Mouse (Mus musculus) hindbrain, embryonic 12.5 days (tissue): ENCODE data around the gene Tecpr1. TPM values are rescaled to one million over a fixed set of nuclear protein-coding genes. Genes with fewer than 3 reads are reported as not detected.
A peak's percentile ranks its signal among the peaks of the same experiment; 100 is the strongest.

Experiments used
- ATAC-seq: fragments of 200-750 bp; cut with Nextera tagmentation; 2 replicates; pipeline ENCODE4 v1.8.0; 2017; ENCODE audit warnings: moderate TSS enrichment; ENCODE audit not compliant: low FRiP score
- H3K27ac ChIP-seq: fragments of 300-500 bp; sonication (generic); 2 replicates; pipeline ENCODE4 v1.5.1; 2016; ENCODE audit warnings: mild to moderate bottlenecking
- H3K27me3 ChIP-seq: fragments of 300-500 bp; sonication (generic); 2 replicates; pipeline ENCODE4 v1.6.1; 2016; ENCODE audit warnings: mild to moderate bottlenecking
- H3K36me3 ChIP-seq: fragments of 300-500 bp; sonication (generic); 2 replicates; pipeline ENCODE4 v1.6.1; 2016; ENCODE audit warnings: mild to moderate bottlenecking
- H3K4me1 ChIP-seq: fragments of 300-500 bp; sonication (generic); 2 replicates; pipeline ENCODE4 v1.6.1; 2016
- H3K4me2 ChIP-seq: fragments of 300-500 bp; sonication (generic); replicated peaks from 2 replicates; pipeline ENCODE4 v1.6.1; 2016; ENCODE audit warnings: mild to moderate bottlenecking
- H3K4me3 ChIP-seq: fragments of 300-500 bp; sonication (generic); 2 replicates; pipeline ENCODE4 v1.5.1; 2016; ENCODE audit warnings: mild to moderate bottlenecking
- H3K9ac ChIP-seq: fragments of 300-500 bp; sonication (generic); 2 replicates; pipeline ENCODE4 v1.6.1; 2016; ENCODE audit warnings: mild to moderate bottlenecking, moderate library complexity
- H3K9me3 ChIP-seq: fragments of 300-500 bp; sonication (generic); replicated peaks from 2 replicates; pipeline ENCODE4 v1.6.1; 2016; ENCODE audit warnings: mild to moderate bottlenecking
- WGBS: fragments of 180-500 bp; shearing (Covaris S2); methylation state at CpG from one replicate; pipeline ENCODE4 v1.1.7; 2016; 5-methylcytosine and 5-hydroxymethylcytosine counted together
- polyA plus RNA-seq: library from polyadenylated mRNA; unstranded; fragments of >200 nt; fragmentation: Nextera tagmentation; extraction: Ambion mirVana; gene quantifications from 2 replicates; pipeline ENCODE4 v1.2.1, GENCODE M21; 2016

Gene Tecpr1
- polyA plus RNA-seq, result 35.9 and 36.6 TPM in 2 replicates

GRCm38 (mm10) chr5:144223503-144223862 is at the start of gene Tecpr1:
TSS of gene Tecpr1 (minus strand) at chr5:144223615.
- peak; percentile 96 for ATAC-seq
- peak within 1 kb of the TSS; percentile 81 for H3K4me2 ChIP-seq
- peak within 1 kb of the TSS; percentile 77 for H3K4me3 ChIP-seq
- H3K36me3 ChIP-seq, result 0 out of 2 replicates have a peak, but pooled peaks cover under 1% of the 10 kb centered on the region
- no peaks in the 10 kb centered on the region for H3K9me3 ChIP-seq
- H3K27ac ChIP-seq, result peak within 1 kb of the TSS; percentile 73
- H3K9ac ChIP-seq, result peak within 1 kb of the TSS; percentile 83
- H3K27me3 ChIP-seq, result no peaks in the 10 kb centered on the region
- WGBS, result under 1% methylated on average over 37 of the region's 37 CpGs
- peaks cover 20% of the 10 kb centered on the region for H3K4me1 ChIP-seq

DNA sequence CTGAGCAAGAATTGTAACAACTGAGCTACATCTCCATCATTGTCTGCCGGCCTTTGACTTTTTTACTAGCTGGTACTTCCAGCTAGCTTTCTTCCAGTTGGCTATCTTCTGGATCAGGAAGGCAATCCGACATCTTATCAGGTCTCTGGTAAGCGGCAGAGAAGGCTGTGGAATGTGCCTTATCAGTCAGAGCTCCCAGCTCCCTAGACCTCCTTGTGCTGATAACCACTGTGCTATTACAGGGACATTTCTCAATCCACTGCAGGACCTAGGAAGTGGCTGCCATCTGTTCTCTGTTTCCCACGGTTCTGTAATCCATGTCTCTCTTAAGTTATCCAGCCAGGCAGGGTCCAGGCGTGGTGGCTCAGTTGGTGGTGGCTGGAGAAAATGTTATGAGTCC is 48.4 kb upstream of the Tecpr1 start:
- no peak overlapping the region for H3K27ac ChIP-seq
- no peak overlapping the region for H3K4me3 ChIP-seq
- no peaks in the 10 kb centered on the region for H3K4me1 ChIP-seq
- peaks cover 23% of the 10 kb centered on the region for H3K36me3 ChIP-seq
- H3K9ac ChIP-seq, result no peak overlapping the region
- WGBS, result 69% methylated on average over 5 of the region's 5 CpGs
- H3K9me3 ChIP-seq, result no peaks in the 10 kb centered on the region
- no peak overlapping the region for H3K4me2 ChIP-seq
- H3K27me3 ChIP-seq, result no peaks in the 10 kb centered on the region
- ATAC-seq, result no peak

- Histone ChIP-seq H3K4me2 (no peak overlapping the region), H3K9me3 (no peaks in the 10 kb centered on the region), H3K4me1 (no peaks in the 10 kb centered on the region), H3K9ac (no peak overlapping the region), H3K4me3 (no peak overlapping the region), H3K36me3 (peaks cover 29% of the 10 kb centered on the region), H3K27ac (no peak overlapping the region), H3K27me3 (no peaks in the 10 kb centered on the region)
- WGBS, result 80% methylated on average over 3 of the region's 3 CpGs
- ATAC-seq, result no peak
Measured at GRCm38 (mm10) chr5:144271118-144271517, 47.7 kb upstream of the Tecpr1 start.

- Histone ChIP-seq H3K27ac (no peak overlapping the region), H3K9me3 (no peaks in the 10 kb centered on the region), H3K27me3 (no peaks in the 10 kb centered on the region), H3K4me3 (no peak overlapping the region), H3K4me2 (no peak overlapping the region), H3K4me1 (no peaks in the 10 kb centered on the region), H3K36me3 (peaks cover 29% of the 10 kb centered on the region), H3K9ac (no peak overlapping the region)
- no peak for ATAC-seq
- WGBS, result 95% methylated on average over 8 of the region's 8 CpGs
Measured at GRCm38 (mm10) chr5:144270420-144270819, 47.0 kb upstream of the Tecpr1 start.

DNA sequence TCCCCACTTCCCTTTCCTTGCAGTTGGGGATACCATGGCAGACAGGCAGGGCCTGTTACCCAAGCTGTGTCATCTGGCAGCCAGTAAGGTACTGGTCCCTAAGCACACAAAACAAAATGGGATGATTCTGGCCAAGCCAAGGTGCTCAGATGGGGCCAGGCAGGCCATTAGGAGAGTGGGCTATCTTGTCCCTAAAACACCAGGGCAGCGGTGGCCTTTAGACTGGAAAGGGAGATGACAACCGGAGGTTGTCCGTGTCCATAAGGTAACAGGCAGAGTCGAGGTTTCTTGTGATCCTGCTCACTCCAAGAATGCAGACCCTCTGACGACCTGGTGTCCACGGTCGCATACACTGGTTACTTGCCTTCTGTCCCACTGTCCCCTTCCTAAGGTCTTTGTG is 46.5 kb upstream of the Tecpr1 start:
- H3K36me3 ChIP-seq, result peaks cover 30% of the 10 kb centered on the region
- ATAC-seq, result no peak
- WGBS, result 91% methylated on average over 7 of the region's 7 CpGs
- H3K27ac ChIP-seq, result no peak overlapping the region
- no peaks in the 10 kb centered on the region for H3K27me3 ChIP-seq
- H3K9me3 ChIP-seq, result no peaks in the 10 kb centered on the region
- H3K4me1 ChIP-seq, result no peaks in the 10 kb centered on the region
- no peak overlapping the region for H3K4me3 ChIP-seq
- no peak overlapping the region for H3K4me2 ChIP-seq
- no peak overlapping the region for H3K9ac ChIP-seq

DNA sequence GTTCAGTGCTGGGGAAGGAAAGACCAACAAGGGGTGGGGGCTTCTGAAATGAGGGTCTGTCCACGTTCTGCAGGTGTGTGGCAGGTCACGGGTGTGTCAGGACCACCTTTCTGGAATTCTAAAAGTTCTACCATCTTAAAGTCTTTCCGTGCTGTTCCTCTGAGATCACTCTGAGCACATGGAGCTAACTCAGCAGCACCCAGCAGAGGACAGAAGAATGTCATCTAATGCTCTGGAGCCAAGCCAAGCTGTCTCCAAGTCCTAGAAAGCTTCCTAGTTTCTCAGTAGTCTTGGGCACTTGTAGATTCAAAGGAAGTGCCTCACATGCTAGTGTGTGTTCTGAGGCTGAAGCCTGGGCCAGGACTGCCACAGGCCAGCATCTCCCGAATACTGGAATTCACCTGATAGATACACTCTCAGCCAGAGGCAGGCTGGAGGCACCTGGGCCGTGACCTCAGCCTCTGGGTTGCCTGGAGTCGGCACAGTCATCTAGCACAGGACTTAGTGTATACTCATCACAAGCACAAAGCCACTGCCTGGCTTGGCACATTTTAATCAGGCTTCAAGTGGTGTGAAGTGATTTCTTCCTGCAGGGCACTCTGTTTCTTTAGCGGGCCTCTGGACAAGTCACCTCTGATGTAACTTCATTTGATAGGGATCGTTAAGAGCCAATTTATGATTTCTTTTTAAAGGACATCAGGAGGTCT is 44.3 kb upstream of the Tecpr1 start:
- H3K27ac ChIP-seq, result no peak overlapping the region
- no peak overlapping the region for H3K4me2 ChIP-seq
- H3K9ac ChIP-seq, result no peak overlapping the region
- no peaks in the 10 kb centered on the region for H3K9me3 ChIP-seq
- WGBS, result 85% methylated on average over 8 of the region's 8 CpGs
- 0 out of 2 replicates have a peak, but pooled peaks cover 4% of the 10 kb centered on the region for H3K4me1 ChIP-seq
- H3K27me3 ChIP-seq, result no peaks in the 10 kb centered on the region
- peaks cover 43% of the 10 kb centered on the region for H3K36me3 ChIP-seq
- no peak for ATAC-seq
- H3K4me3 ChIP-seq, result no peak overlapping the region

GRCm38 (mm10) chr5:144263496-144263895 is 40.1 kb upstream of the Tecpr1 start:
- ATAC-seq, result no peak
- WGBS, result 79% methylated on average over 13 of the region's 13 CpGs
- H3K27ac ChIP-seq, result no peak overlapping the region
- no peaks in the 10 kb centered on the region for H3K9me3 ChIP-seq
- H3K4me3 ChIP-seq, result no peak overlapping the region
- no peak overlapping the region for H3K4me2 ChIP-seq
- H3K36me3 ChIP-seq, result peaks cover 47% of the 10 kb centered on the region
- H3K4me1 ChIP-seq, result peaks cover 28% of the 10 kb centered on the region
- H3K27me3 ChIP-seq, result no peaks in the 10 kb centered on the region
- no peak overlapping the region for H3K9ac ChIP-seq

- H3K36me3 ChIP-seq, result peaks cover 43% of the 10 kb centered on the region
- no peaks in the 10 kb centered on the region for H3K9me3 ChIP-seq
- no peak for ATAC-seq
- H3K4me2 ChIP-seq, result no peak overlapping the region
- H3K9ac ChIP-seq, result no peak overlapping the region
- H3K27me3 ChIP-seq, result no peaks in the 10 kb centered on the region
- peaks cover 32% of the 10 kb centered on the region for H3K4me1 ChIP-seq
- WGBS, result 74% methylated on average over 9 of the region's 9 CpGs
- H3K27ac ChIP-seq, result no peak overlapping the region
- no peak overlapping the region for H3K4me3 ChIP-seq
Measured at GRCm38 (mm10) chr5:144263082-144263481, 39.7 kb upstream of the Tecpr1 start.

DNA sequence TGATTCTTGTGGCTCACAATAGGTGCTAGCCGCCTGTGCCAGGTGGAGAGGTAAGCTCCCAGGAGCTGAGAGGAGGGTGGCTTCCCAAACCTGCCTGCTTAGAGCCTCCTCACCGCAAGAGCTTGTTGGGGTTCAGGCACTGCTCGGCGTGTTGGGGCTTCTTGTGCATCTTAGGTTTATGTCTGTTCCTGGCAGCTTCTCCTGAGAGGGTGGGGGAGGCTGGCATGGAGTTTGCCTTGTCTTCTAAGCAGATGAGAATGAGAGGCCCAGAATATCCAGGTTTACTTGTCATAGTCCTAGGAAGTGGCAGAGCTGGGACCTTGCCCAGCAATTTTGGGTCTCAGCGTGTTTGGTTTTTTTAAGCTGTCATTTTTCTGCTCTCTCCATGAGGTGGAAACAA is 38.4 kb upstream of the Tecpr1 start:
- no peak overlapping the region for H3K9ac ChIP-seq
- WGBS, result 87% methylated on average over 5 of the region's 5 CpGs
- H3K4me3 ChIP-seq, result no peak overlapping the region
- H3K4me2 ChIP-seq, result no peak overlapping the region
- no peak for ATAC-seq
- peaks cover 45% of the 10 kb centered on the region for H3K4me1 ChIP-seq
- H3K9me3 ChIP-seq, result no peaks in the 10 kb centered on the region
- H3K27me3 ChIP-seq, result no peaks in the 10 kb centered on the region
- H3K27ac ChIP-seq, result no peak overlapping the region
- peaks cover 36% of the 10 kb centered on the region for H3K36me3 ChIP-seq

- Histone ChIP-seq H3K9me3 (no peaks in the 10 kb centered on the region), H3K27ac (no peak overlapping the region), H3K4me3 (no peak overlapping the region), H3K27me3 (no peaks in the 10 kb centered on the region), H3K9ac (0 out of 2 replicates have a peak overlapping the region, but pooled peaks have one; percentile 14), H3K36me3 (peaks cover 31% of the 10 kb centered on the region), H3K4me1 (peaks cover 48% of the 10 kb centered on the region), H3K4me2 (no peak overlapping the region)
- WGBS, result 88% methylated on average over 9 of the region's 9 CpGs
- no peak for ATAC-seq
Measured at GRCm38 (mm10) chr5:144261309-144261708, 37.9 kb upstream of the Tecpr1 start.

GRCm38 (mm10) chr5:144260464-144260863 is 37.0 kb upstream of the Tecpr1 start:
- Histone ChIP-seq H3K4me2 (no peak overlapping the region), H3K4me1 (peaks cover 48% of the 10 kb centered on the region), H3K9ac (no peak overlapping the region), H3K27ac (no peak overlapping the region), H3K36me3 (peaks cover 30% of the 10 kb centered on the region), H3K4me3 (no peak overlapping the region), H3K9me3 (no peaks in the 10 kb centered on the region), H3K27me3 (no peaks in the 10 kb centered on the region)
- no peak for ATAC-seq
- WGBS, result 82% methylated on average over 8 of the region's 8 CpGs

GRCm38 (mm10) chr5:144259228-144259627 is 35.8 kb upstream of the Tecpr1 start:
- Histone ChIP-seq H3K27ac (no peak overlapping the region), H3K36me3 (peaks cover 22% of the 10 kb centered on the region), H3K4me2 (0 out of 2 replicates have a peak overlapping the region, but pooled peaks have one; percentile 82), H3K4me1 (peaks cover 52% of the 10 kb centered on the region), H3K27me3 (no peaks in the 10 kb centered on the region), H3K9me3 (no peaks in the 10 kb centered on the region), H3K9ac (peak overlapping the region; percentile 6; the same call in 1 of the 2 replicates), H3K4me3 (no peak overlapping the region)
- WGBS, result 78% methylated on average over 6 of the region's 6 CpGs
- ATAC-seq, result no peak

DNA sequence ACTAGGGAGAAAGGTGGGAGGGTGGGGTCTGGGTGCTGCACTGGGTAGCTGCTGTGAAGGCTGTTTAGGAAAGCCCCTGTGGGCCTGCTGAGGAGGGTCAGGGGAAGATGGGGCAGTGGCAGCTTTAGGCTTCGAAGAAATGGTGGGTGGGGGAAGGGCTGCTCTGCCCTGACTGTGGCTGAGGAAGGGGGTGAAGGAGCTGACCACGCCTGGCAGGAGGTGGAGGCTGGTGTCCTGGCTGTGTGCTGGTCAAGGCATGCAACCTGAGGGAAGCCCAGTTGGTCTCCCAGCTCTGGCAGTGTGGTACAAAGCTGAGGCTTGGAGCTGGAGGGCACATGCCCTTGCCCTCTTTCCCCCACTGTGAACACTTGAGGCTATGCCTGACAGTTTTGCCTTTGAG is 35.3 kb upstream of the Tecpr1 start:
- H3K4me1 ChIP-seq, result peaks cover 52% of the 10 kb centered on the region
- WGBS, result 18% methylated on average over 2 of the region's 2 CpGs
- H3K9ac ChIP-seq, result peak overlapping the region; percentile 83

More for the DNA sequence above, 35.3 kb upstream of the Tecpr1 start:
- Histone ChIP-seq H3K36me3 (peaks cover 21% of the 10 kb centered on the region), H3K4me2 (peak overlapping the region; percentile 82), H3K4me3 (peak overlapping the region; percentile 75; the same call in 1 of the 2 replicates), H3K9me3 (no peaks in the 10 kb centered on the region), H3K27ac (no peak overlapping the region), H3K27me3 (no peaks in the 10 kb centered on the region)
- ATAC-seq, result no peak
